Mouse (Mus musculus): ENCODE data around the gene S100a3.

- TF ChIP-seq CTCF (IDR thresholded peaks at IDR 0.05; ENCODE audit: low read depth) (no peak), EP300 (optimal IDR thresholded peaks at IDR 0.05) (no peak)
Measured at GRCm38 (mm10) chr3:90640981-90641380, 80.6 kb downstream of the S100a3 start.
